Mouse (Mus musculus): ENCODE results near the gene Caly. TPM values are rescaled to one million over a fixed set of nuclear protein-coding genes. Genes with fewer than 3 reads are reported as not detected.

The Caly gene
- polyA plus RNA-seq, 1 experiment: 0.22 TPM

- Histone ChIP-seq H3K27me3 (replicated peaks) (peaks cover 94% of the 10 kb centered on the region), H3K4me3 (replicated peaks) (no peak overlapping the region), H3K36me3 (replicated peaks; ENCODE audit: low read length) (no peaks in the 10 kb centered on the region), H3K4me1 (peaks cover 31% of the 10 kb centered on the region), H3K9me3 (peaks cover 12% of the 10 kb centered on the region)
- no peak for TF ChIP-seq GATA1 (IDR thresholded peaks at IDR 0.05; ENCODE audit: borderline replicate concordance, low read length)
- no peak for TF ChIP-seq FLI1 (IDR thresholded peaks at IDR 0.05; ENCODE audit: low read length)
These were observed 20.0 kb downstream of the Caly start for GRCm38 (mm10) chr7:140062307-140062706.

- Histone ChIP-seq H3K27me3 (replicated peaks) (peaks cover 96% of the 10 kb centered on the region), H3K4me3 (replicated peaks) (no peak overlapping the region), H3K9me3 (peaks cover 15% of the 10 kb centered on the region), H3K4me1 (peaks cover 31% of the 10 kb centered on the region), H3K36me3 (replicated peaks; ENCODE audit: low read length) (no peaks in the 10 kb centered on the region)
- no peak for TF ChIP-seq FLI1 (IDR thresholded peaks at IDR 0.05; ENCODE audit: low read length)
- TF ChIP-seq GATA1 (IDR thresholded peaks at IDR 0.05; ENCODE audit: borderline replicate concordance, low read length): no peak
These were observed 20.6 kb downstream of the Caly start for GRCm38 (mm10) chr7:140061832-140062130.

- peak overlapping the region; percentile 86 for H3K4me3 ChIP-seq (replicated peaks)
- peaks cover 31% of the 10 kb centered on the region for H3K4me1 ChIP-seq
- H3K27me3 ChIP-seq (replicated peaks): peaks cover 96% of the 10 kb centered on the region
- no peaks in the 10 kb centered on the region for H3K36me3 ChIP-seq (replicated peaks; ENCODE audit: low read length)
- H3K9me3 ChIP-seq: peaks cover 17% of the 10 kb centered on the region
- TF ChIP-seq GATA1 (IDR thresholded peaks at IDR 0.05; ENCODE audit: borderline replicate concordance, low read length) (no peak), FLI1 (IDR thresholded peaks at IDR 0.05; ENCODE audit: low read length) (no peak)
These were observed 21.2 kb downstream of the Caly start for GRCm38 (mm10) chr7:140060936-140061831.

DNA sequence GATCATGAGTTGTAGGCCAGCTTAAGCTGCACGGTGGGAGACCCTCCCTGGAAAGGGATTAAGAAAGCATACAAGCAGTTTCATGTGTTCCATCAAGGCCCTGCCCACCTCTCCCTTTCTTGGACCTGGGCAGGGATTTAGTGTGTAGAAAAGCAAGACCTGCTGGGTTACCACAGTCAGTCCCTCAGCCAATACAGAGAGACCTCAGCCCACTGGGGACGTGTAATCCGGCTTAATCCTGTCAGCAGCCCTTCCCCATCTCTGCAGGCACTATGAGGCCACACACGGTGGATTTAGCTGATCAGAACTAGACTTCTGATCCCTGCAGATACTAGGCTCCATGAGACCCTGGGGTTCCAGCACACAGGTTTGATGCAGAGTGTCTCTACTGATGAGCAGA lies 22.7 kb downstream of the Caly start:
- no peak for TF ChIP-seq FLI1 (IDR thresholded peaks at IDR 0.05; ENCODE audit: low read length)
- TF ChIP-seq GATA1 (IDR thresholded peaks at IDR 0.05; ENCODE audit: borderline replicate concordance, low read length): no peak
- H3K27me3 ChIP-seq (replicated peaks): peaks cover 95% of the 10 kb centered on the region
- H3K4me1 ChIP-seq: peaks cover 31% of the 10 kb centered on the region
- H3K4me3 ChIP-seq (replicated peaks): no peak overlapping the region
- no peaks in the 10 kb centered on the region for H3K36me3 ChIP-seq (replicated peaks; ENCODE audit: low read length)
- peaks cover 32% of the 10 kb centered on the region for H3K9me3 ChIP-seq

- Histone ChIP-seq H3K4me1 (peaks cover 31% of the 10 kb centered on the region), H3K9me3 (peaks cover 35% of the 10 kb centered on the region), H3K4me3 (replicated peaks) (peak overlapping the region; percentile 83), H3K36me3 (replicated peaks; ENCODE audit: low read length) (no peaks in the 10 kb centered on the region), H3K27me3 (replicated peaks) (peaks cover 93% of the 10 kb centered on the region)
- TF ChIP-seq GATA1 (IDR thresholded peaks at IDR 0.05; ENCODE audit: borderline replicate concordance, low read length): no peak
- TF ChIP-seq FLI1 (IDR thresholded peaks at IDR 0.05; ENCODE audit: low read length): no peak
These were observed 23.8 kb downstream of the Caly start for GRCm38 (mm10) chr7:140058528-140058927.

DNA sequence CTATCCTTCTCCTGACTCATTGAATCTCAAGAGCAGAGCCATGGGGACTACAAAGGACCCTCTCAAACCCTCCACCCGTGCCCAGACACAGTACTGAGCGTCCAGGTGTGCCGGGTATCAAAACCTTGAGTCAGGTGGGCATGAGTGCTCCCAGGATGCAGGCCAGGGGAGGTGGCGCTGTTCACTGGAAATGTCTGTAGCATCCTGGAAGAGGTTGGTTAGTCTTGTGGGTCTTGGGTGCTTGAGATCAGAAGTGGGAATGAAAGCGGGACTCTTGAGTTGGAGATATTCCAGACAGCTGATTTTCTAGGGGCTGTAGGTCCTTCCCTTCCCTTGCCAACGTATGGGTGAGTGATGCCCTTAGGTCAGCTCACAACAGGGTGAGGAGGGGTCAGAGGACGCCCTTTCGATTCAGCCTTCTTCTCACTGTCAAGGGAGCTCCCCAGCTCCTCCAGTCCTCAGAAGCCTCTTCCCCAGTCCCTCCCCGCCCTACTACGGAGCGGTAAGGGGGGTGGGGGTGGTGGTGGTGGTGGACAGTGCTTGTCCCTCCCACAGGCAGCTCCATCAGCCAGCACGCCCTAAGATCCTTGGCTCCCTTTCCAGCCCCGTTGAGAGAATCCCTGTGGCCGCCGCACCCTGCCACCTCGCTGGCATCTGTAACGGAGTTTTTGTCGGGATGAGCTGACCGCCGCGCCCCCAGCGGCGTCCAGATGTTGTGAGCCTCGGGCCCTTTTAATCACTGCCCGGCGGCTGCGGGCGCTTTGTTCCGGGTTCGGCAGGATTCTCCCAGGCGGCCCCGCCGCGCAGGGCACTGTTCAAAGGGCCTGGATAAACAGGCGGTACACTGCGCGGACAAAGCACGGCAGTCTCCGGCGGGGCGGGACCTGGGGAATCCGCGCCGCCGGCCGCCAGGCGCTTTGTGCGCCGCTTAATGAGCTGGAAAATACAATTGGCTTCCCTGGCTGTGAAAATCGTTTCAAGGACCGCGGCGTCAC lies 24.6 kb downstream of the Caly start:
- Histone ChIP-seq H3K27me3 (replicated peaks) (peaks cover 96% of the 10 kb centered on the region), H3K9me3 (peaks cover 35% of the 10 kb centered on the region), H3K4me1 (peaks cover 31% of the 10 kb centered on the region), H3K4me3 (replicated peaks) (peak overlapping the region; percentile 83), H3K36me3 (replicated peaks; ENCODE audit: low read length) (no peaks in the 10 kb centered on the region)
- TF ChIP-seq FLI1 (IDR thresholded peaks at IDR 0.05; ENCODE audit: low read length): no peak
- TF ChIP-seq GATA1 (IDR thresholded peaks at IDR 0.05; ENCODE audit: borderline replicate concordance, low read length): no peak

DNA sequence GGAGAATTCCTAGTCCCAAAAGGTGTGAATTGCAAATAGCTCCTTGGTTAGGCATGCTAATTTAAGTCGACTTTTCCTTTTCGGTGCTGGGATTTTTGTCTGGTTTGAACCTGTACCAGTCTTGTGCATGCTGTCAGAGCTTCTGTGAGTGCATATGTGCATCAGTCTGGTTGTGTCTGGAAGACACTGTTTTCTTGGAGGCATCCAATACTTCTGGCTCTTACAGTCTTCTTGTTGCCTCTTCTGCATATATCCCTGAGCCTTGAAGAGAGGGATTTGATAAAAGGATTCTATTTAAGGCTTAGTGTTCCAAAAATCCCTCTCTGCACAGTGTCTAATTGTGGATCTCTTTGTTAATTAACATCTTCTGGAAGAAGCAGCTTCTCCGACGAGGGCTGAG lies 28.2 kb downstream of the Caly start:
- Histone ChIP-seq H3K4me1 (peaks cover 33% of the 10 kb centered on the region), H3K36me3 (replicated peaks; ENCODE audit: low read length) (no peaks in the 10 kb centered on the region), H3K9me3 (peaks cover 40% of the 10 kb centered on the region), H3K4me3 (replicated peaks) (no peak overlapping the region), H3K27me3 (replicated peaks) (peaks cover 94% of the 10 kb centered on the region)
- no peak for TF ChIP-seq FLI1 (IDR thresholded peaks at IDR 0.05; ENCODE audit: low read length)
- TF ChIP-seq GATA1 (IDR thresholded peaks at IDR 0.05; ENCODE audit: borderline replicate concordance, low read length): no peak

GRCm38 (mm10) chr7:140049115-140049689 lies 33.1 kb downstream of the Caly start:
- peak overlapping the region; percentile 90 for H3K4me3 ChIP-seq (replicated peaks)
- no peak for TF ChIP-seq GATA1 (IDR thresholded peaks at IDR 0.05; ENCODE audit: borderline replicate concordance, low read length)
- no peak for TF ChIP-seq FLI1 (IDR thresholded peaks at IDR 0.05; ENCODE audit: low read length)
- peaks cover 97% of the 10 kb centered on the region for H3K27me3 ChIP-seq (replicated peaks)
- H3K9me3 ChIP-seq: peaks cover 6% of the 10 kb centered on the region; the same call in 1 of the 2 replicates
- peaks cover 37% of the 10 kb centered on the region for H3K4me1 ChIP-seq
- no peaks in the 10 kb centered on the region for H3K36me3 ChIP-seq (replicated peaks; ENCODE audit: low read length)

DNA sequence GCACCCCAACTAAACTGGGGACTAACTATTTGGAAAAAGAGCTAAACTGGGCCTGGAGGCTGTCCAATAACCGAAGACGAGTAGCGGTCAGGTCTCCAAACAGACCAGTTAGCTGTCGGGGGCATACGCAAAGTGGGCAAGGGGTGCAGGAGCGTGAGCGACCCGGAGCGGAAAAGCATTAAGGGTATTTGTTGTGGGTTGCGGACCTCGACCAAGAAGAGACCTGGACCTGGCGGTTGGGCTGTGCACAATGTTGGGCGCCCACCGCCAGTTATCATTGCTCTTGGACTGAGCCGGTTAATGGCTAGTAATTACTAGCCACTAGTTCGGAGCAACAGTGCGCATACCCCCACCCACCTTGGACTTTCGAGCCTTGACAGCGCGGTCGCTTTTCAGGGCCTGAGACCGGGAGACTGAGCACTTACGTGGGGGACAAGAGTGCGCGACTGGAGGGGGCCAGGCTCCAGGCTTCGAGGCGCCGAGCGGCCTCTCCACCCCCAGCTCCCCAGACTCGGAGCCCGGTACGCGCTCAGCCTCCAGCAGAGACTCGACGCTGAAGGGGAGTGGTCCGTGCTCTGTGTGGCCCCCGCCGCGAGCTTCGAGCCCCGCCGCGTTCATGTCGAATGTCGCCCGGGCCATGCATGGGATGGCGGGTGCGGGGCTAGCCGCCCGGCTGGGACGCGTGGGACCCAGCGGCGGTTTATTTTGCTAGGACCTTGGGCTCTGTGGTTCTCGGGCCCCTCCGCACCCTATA lies 33.8 kb downstream of the Caly start, which contains the start of gene Msx3:
TSS of gene Msx3 (minus strand) at position 729 of the 754 bp plus-strand sequence.
- Histone ChIP-seq H3K36me3 (replicated peaks; ENCODE audit: low read length) (no peaks in the 10 kb centered on the region), H3K27me3 (replicated peaks) (peaks cover 95% of the 10 kb centered on the region), H3K9me3 (peaks cover 6% of the 10 kb centered on the region; the same call in 1 of the 2 replicates), H3K4me3 (replicated peaks) (peak within 1 kb of the TSS; percentile 90), H3K4me1 (peaks cover 37% of the 10 kb centered on the region)
- TF ChIP-seq GATA1 (IDR thresholded peaks at IDR 0.05; ENCODE audit: borderline replicate concordance, low read length) (no peak), FLI1 (IDR thresholded peaks at IDR 0.05; ENCODE audit: low read length) (no peak)
